Mouse (Mus musculus) stomach, postnatal 0 days (tissue): Measurements from ENCODE around the gene Slc2a10.

ENCODE experiments used
- CTCF ChIP-seq: IDR thresholded peaks from 2 replicates; pipeline ENCODE4 v1.5.1; 2016; ENCODE audit warnings: antibody characterized with exemption, low read depth, mild to moderate bottlenecking, moderate library complexity
- EP300 ChIP-seq: optimal IDR thresholded peaks from 2 replicates; pipeline ENCODE3; 2016; ENCODE audit warnings: antibody characterized with exemption

DNA sequence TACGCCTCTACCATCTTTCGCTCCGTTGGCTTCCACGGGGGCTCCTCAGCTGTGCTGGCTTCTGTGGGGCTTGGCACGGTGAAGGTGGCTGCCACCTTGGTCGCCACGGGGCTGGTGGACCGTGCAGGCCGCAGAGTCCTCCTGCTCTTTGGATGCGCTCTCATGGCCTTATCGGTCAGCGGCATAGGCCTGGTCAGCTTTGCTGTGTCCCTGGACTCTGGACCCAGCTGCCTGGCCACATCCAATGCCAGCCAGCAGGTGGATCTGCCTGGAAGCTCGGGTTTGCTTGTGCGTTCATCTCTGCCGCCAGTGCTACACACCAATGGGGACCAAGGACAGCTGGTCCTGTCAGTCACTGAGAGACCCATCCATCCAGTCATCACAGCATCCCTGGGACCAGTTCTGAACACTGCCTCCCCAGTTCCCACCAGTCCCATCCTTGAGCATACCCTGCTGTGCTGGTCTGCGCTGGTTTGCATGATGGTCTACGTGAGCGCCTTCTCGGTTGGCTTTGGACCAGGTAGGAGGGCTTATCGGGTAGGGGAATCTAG lies 11.7 kb downstream of the Slc2a10 start:
- TF ChIP-seq EP300 (no peak), CTCF (no peak)
